Mouse (Mus musculus) ES-E14 (cell line): ENCODE results near the gene Rundc3b. TPM values are rescaled to one million over a fixed set of nuclear protein-coding genes. Genes with fewer than 3 reads are reported as not detected.

Source experiments
- DNase-seq: peaks from one replicate; pipeline ENCODE4 v3.0.0-alpha.2; 2013; ENCODE audit warnings: low read depth, low spot score
- H3K27ac ChIP-seq: 2 replicates; pipeline ENCODE4 v1.5.1; 2012; ENCODE audit warnings: low read depth, mild to moderate bottlenecking, low read length, moderate library complexity, mixed read lengths; ENCODE audit not compliant: poor library complexity, insufficient read depth, severe bottlenecking
- H3K36me3 ChIP-seq: 2 replicates; pipeline ENCODE4 v1.6.1; 2012; ENCODE audit warnings: mild to moderate bottlenecking, low read length, moderate library complexity, mixed read lengths; ENCODE audit not compliant: control insufficient read depth, poor library complexity, insufficient read depth, severe bottlenecking
- H3K4me1 ChIP-seq, 2 experiments: fragments of 150-350 bp in 1 of 2; sonication (generic) in 1 of 2; 2 replicates each; pipeline ENCODE4 v1.6.1; 2012; ENCODE audit warnings: low read length in 2 of 2, mild to moderate bottlenecking in 1 of 2, mixed read lengths in 1 of 2; ENCODE audit not compliant: control insufficient read depth in 2 of 2, insufficient read depth in 2 of 2, poor library complexity in 1 of 2
- H3K4me3 ChIP-seq, 2 experiments: fragments of 150-350 bp in 1 of 2; sonication (generic) in 1 of 2; 2 replicates each; pipeline ENCODE4 v1.5.1; 2012; ENCODE audit warnings: low read length in 2 of 2, low read depth in 1 of 2, mild to moderate bottlenecking in 1 of 2, mixed read lengths in 1 of 2; ENCODE audit not compliant: insufficient read depth in 1 of 2, poor library complexity in 1 of 2, severe bottlenecking in 1 of 2
- H3K9ac ChIP-seq: 2 replicates; pipeline ENCODE4 v1.6.1; 2012; ENCODE audit warnings: low read depth, mild to moderate bottlenecking, low read length, mixed read lengths; ENCODE audit not compliant: poor library complexity, insufficient read depth, severe bottlenecking
- H3K9me3 ChIP-seq: fragments of 150-350 bp; sonication (generic); 2 replicates; pipeline ENCODE4 v1.6.1; 2012; ENCODE audit warnings: low read depth, mild to moderate bottlenecking, low read length; ENCODE audit not compliant: control insufficient read depth, insufficient read depth
- CHD2 ChIP-seq: IDR thresholded peaks from 2 replicates; pipeline ENCODE4 v1.6.1; 2014; ENCODE audit warnings: mild to moderate bottlenecking, low read depth, low read length, inconsistent platforms
- HCFC1 ChIP-seq: IDR thresholded peaks from 2 replicates; pipeline ENCODE4 v1.6.1; 2012; ENCODE audit warnings: low read length, inconsistent platforms, borderline replicate concordance; ENCODE audit not compliant: insufficient read depth
- MAFK ChIP-seq: IDR thresholded peaks from 2 replicates; pipeline ENCODE4 v1.6.1; 2014; ENCODE audit warnings: mild to moderate bottlenecking, low read depth, low read length, inconsistent platforms; ENCODE audit not compliant: insufficient read depth
- ZC3H11A ChIP-seq: IDR thresholded peaks from 2 replicates; pipeline ENCODE4 v1.6.1; 2012; ENCODE audit warnings: low read depth, mild to moderate bottlenecking, inconsistent platforms, low read length, borderline replicate concordance
- ZNF384 ChIP-seq: IDR thresholded peaks from 2 replicates; pipeline ENCODE4 v1.6.1; 2012; ENCODE audit warnings: low read depth, low read length, inconsistent platforms
- in situ Hi-C, 2 experiments: fragments of 600-800 bp; cut with MboI; formaldehyde crosslinking; loops; one replicate each; pipeline ENCODE4 v1.15.1; 2025; ENCODE audit warnings: low sequenced_read_pairs in 2 of 2, inconsistent platforms in 1 of 2; ENCODE audit not compliant: unreplicated experiment in 2 of 2
- total RNA-seq: library from RNA; depleted of rRNA; stranded (reverse); fragments of 300-350 nt; gene quantifications from 2 replicates; pipeline ENCODE4 v1.2.3, GENCODE M21; 2012; rRNA removed

The Rundc3b gene
- 2.1 and 2.5 TPM in 2 replicates for total RNA-seq

DNA sequence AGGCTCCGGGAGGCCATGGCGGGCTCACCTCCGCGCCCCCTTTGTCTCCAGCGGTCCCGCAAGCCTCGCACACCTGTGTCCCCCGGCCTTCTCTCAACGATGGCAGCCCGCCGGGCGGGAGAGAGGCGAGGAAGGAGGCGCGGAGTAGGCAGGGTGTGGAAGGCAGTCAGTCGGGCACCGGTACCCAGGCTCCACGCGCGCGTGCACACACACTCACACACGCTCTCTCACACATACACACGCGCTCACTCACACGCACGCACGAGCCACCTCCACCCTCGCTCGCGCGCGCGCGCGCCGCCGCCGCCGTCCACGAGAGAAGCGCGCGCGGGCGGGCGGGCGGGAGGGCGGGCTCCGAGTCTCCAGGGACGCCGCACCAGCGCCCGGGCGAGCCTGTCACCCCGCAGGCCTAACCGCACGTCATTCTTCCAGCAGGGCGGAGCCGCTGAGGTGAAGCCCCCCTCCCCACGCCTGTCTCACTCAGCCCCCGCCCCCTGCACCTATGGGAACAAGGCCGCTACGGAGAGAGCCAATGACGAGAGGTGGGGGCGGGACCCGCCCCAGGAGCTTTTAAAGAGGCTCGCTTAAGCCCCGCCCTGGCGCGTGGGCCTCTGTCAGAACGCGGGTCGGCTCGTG lies at the start of gene Rundc3b:
TSS of gene Rundc3b (minus strand) at position 357 of the 636 bp plus-strand sequence.
- H3K4me3 ChIP-seq = peak within 1 kb of the TSS; percentile 68 to 82
- no peaks in the 10 kb centered on the region for H3K9me3 ChIP-seq
- no peaks in the 10 kb centered on the region for H3K36me3 ChIP-seq
- in situ Hi-C loops = no loop called here
- peak within 1 kb of the TSS; percentile 61 for H3K9ac ChIP-seq
- H3K27ac ChIP-seq = no peak within 1 kb of the TSS
- TF ChIP-seq ZNF384 (no peak), CHD2 (peak; percentile 41; the same call in 1 of the 2 replicates)
- 0 out of 4 replicates have a peak, but pooled peaks cover 0 to 2% of the 10 kb centered on the region in 2 experiments for H3K4me1 ChIP-seq
- DNase-seq = peak; percentile 95

DNA sequence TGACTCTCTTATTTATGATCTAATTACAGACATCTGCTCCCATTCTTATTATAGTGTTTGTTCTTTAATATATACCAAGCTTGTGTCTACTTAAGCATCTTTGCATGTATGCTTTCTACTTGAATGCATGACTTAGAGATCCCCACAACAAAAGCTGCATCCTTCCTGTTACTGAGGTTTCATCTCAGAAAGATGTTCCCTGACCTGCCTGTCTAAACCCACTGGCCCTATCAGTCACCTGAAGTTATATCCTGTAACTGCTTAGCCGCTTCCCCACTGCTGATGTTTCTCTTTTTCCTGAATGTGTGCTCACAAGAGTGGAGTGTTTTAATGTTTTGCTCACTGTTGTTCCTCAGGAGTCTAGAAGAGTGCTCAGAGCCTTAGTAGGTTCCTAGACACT lies 46.9 kb upstream of the Rundc3b start:
- in situ Hi-C loops = no loop called here
- TF ChIP-seq MAFK = no peak
- TF ChIP-seq ZNF384 = no peak
- no peak for TF ChIP-seq CHD2
- TF ChIP-seq HCFC1 = no peak
- no peak for TF ChIP-seq ZC3H11A
- H3K4me1 ChIP-seq = no peaks in the 10 kb centered on the region
- H3K27ac ChIP-seq = no peak overlapping the region
- no peaks in the 10 kb centered on the region for H3K9me3 ChIP-seq
- no peaks in the 10 kb centered on the region for H3K36me3 ChIP-seq
- H3K9ac ChIP-seq = no peak overlapping the region
- H3K4me3 ChIP-seq = no peak overlapping the region
- DNase-seq = no peak

DNA sequence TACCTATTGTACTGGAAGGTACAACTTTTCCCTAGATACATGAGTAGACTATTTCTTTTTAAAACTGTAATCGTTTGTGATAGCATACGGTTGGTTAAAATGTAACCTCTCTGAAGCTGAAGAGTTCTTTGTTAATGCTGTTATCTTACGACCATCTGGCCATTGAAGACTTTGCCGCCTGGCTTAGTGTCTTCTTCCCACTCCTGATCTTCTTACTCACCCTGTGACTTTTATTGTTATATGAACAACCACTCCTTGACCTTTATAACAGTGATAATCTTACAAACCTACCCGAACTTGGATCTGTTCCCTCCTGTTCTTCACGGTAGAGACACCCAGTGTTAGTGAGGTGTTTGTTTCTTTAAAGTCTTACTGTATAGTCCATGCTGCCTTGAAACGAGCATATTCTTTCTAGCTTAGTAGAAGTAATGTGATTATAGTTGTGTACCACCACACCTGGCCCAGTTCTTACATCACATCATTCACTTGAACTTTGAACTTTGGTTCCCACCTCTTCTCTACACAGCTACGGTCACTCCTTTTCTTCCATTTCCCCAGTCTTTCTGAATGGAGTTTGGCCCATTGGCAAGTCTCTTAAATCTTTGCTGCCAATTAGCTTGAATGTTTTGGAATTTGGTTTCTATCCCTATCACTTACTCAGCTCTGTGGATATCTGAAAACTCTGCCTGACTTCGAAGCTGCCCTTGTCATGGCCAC lies 45.2 kb upstream of the Rundc3b start:
- Histone ChIP-seq H3K36me3 (no peaks in the 10 kb centered on the region), H3K27ac (no peak overlapping the region), H3K4me3 (no peak overlapping the region), H3K9me3 (no peaks in the 10 kb centered on the region), H3K4me1 (no peaks in the 10 kb centered on the region), H3K9ac (no peak overlapping the region)
- in situ Hi-C loops = no loop called here
- no peak for DNase-seq
- TF ChIP-seq MAFK = no peak
- TF ChIP-seq CHD2 = no peak
- TF ChIP-seq HCFC1 = no peak
- TF ChIP-seq ZC3H11A = no peak
- TF ChIP-seq ZNF384 = no peak

DNA sequence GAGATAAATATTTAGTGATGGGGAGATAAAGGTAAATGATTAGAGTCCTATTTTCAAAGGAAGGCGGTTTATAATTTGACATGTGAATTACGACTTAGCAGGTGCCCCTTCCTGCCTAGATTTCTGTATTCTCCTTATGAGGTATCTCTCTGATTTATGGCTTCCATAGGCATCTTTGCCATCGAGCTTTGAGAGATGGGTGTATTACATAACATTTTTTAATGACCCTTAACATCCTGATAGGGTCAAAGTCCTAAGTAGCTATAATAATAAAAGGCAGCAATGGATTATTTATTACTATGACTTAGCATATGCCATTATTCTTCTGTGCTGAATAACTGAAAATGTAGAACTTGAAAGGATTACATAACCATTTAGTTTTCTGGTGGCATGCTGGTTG lies 41.9 kb upstream of the Rundc3b start:
- H3K36me3 ChIP-seq = no peaks in the 10 kb centered on the region
- no peak for DNase-seq
- in situ Hi-C loops = no loop called here
- H3K27ac ChIP-seq = no peak overlapping the region
- H3K9ac ChIP-seq = no peak overlapping the region
- H3K4me3 ChIP-seq = no peak overlapping the region
- H3K9me3 ChIP-seq = no peaks in the 10 kb centered on the region
- H3K4me1 ChIP-seq = no peaks in the 10 kb centered on the region
- TF ChIP-seq ZNF384 (no peak), MAFK (no peak), HCFC1 (no peak), CHD2 (no peak), ZC3H11A (no peak)

DNA sequence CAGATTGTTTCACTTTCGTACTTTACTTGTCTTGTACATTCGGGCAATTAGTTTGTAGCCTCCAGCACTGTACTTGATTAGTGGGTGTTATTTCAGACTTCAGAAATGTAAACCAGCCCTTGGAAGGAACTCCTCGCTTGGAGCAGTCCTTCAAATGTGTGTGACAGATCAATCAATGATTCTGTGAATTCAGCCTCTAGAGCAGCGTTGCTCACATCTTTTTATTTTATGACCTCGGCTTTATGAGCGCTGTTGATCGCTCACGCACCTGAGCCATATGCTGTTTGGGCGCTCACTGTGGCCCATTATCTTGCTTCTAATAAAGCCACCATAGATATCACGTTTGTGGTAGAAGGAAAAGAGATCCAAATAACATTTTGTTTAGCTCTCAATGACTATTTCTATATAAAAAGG lies 38.0 kb upstream of the Rundc3b start:
- Histone ChIP-seq H3K9me3 (no peaks in the 10 kb centered on the region), H3K4me1 (no peaks in the 10 kb centered on the region), H3K4me3 (peak overlapping the region in 1 of 2 experiments; percentile 32; a peak in 2 of 4 replicates), H3K27ac (no peak overlapping the region), H3K9ac (no peak overlapping the region), H3K36me3 (no peaks in the 10 kb centered on the region)
- in situ Hi-C loops = no loop called here
- TF ChIP-seq HCFC1 = no peak
- TF ChIP-seq ZNF384 = no peak
- TF ChIP-seq ZC3H11A = no peak
- TF ChIP-seq CHD2 = no peak
- no peak for TF ChIP-seq MAFK
- no peak for DNase-seq
